Mouse (Mus musculus): Measurements from ENCODE around the gene Smu1.
A peak's percentile ranks its signal among the peaks of the same experiment; 100 is the strongest.

Gene Smu1

DNA sequence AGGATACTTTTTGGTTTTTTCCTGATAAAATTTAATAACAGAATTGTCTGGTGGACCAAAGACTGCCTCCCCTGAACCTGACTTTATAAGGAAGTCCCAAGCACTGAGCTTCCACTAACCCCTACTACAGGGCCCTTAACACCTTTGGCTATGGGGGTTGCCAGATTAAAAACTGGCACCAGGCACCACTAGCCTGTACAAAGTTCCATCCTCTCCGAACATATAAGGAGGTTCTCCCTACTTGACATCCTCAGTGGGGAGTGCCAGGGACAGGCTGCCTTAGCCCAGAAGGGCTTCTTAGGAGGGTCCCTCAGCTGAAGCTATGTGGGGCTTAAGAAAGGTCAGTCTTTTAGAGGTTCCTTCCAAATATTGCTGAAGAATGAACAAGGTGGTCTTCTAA lies 22.4 kb downstream of the Smu1 start:
- no peak for DNase-seq

DNA sequence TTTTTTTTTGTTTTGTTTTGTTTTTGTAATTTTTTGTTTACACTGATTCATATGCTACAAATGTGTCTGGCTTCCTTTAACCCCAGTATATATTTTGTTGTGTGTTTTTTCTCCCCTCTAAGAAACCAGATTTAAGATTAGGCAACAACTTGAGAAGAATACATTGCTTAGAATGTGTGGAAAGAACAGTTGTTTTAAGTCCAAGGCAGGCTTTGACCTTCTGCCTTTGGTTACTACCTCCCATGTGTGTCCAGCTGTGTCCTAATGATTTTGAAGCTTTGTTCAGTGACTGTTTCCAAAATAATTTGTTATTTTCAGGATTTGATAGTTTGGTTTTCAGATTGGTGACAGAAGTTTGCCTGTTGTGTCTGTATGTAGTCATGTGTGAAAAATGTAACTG lies 26.5 kb downstream of the Smu1 start:
- no peak for DNase-seq

DNA sequence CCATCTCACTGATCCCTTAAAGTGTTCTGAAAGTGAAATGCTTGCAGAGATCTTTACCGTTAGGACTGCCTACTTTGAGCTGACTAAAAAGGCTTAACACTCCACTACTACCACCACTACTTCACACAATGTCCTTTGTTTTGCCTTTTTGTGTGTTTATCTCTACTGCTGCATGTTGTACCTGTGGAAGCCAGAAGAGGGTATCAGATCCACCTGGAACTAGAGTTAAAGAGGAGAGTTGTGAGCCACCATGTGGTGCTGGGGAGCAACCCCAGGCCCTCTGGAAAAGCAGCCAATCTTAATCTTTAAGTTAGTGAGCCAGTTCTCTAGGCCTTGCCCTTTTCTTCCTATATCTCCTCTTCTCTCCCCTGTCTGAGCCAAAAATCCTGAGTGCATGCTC lies 30.5 kb downstream of the Smu1 start:
- no peak for DNase-seq

DNA sequence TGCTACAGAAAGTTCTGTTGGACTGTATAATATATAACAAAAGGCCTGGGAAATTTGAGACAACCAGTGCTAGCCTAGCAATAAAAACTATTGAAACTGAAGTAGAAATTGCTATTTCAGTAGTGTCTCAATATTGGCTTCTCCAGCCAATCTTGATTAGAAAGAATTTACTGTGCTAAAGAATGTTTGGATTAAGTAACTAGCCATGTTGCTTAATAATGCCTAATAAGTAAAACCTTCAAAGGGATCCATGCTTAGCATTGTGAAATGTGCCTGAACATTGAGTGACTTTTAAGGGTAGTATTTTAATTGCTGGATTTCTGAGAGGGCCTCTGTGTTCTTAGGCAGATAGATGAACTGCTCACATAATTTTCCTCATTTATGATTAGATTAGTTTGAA lies 32.2 kb downstream of the Smu1 start:
- no peak for DNase-seq

DNA sequence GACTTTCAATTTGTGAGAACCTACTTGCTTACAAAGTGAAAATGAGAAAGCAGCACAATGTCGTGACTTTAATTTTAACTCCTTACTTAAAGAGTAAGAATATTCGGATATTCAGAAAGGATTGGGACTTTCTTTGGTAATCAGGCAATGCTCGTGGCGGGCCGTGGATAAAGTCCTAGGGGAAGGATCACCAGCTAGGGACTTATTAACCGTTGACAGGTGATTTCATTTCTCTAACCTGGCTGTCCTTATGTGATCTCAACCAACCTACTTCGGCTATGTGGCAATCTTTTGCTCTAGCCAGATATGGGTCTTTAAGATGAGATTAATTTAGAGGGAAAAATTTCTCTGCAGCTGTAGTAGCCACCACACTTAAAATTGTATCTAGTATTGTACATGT lies 32.6 kb downstream of the Smu1 start:
- no peak for DNase-seq

DNA sequence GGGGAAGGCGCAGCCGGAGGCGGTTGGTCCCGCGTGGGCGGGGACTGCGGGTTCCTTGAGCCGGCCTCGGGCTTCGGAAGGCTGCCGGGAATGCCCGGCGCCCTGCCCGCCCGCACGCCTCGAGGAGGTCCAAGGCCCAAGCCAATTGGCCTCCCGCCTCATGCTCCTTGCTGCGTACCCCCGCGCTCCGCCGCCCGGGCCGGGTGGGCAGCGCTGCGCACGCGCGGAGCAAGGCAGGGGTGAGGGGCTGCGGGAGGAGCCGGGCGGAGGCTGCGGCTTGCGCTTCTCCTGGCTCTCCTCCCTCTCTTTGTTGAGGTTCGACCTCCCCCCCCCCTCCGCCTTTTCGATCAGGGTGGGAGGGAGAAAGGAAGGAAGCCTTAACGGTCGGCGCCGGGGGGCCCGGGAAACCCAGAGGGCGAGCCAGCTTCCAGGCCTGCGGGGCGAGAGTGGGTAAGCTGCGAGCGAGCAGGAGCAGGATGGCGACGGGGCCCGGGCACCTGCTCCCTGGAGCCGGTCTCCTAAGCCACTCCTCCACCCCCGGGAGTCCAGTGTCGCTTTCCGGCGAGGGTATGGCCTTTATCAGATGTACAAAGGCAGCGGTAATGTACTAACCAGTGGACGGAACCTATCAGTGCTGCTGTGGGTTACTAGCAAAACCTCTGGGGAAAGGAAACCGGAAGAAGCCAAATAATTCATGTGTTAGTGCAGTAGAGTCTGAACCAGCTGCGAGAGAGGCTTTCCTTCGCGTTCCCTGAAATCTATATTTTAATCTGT lies 34.8 kb downstream of the Smu1 start:
- DNase-seq, result no peak

DNA sequence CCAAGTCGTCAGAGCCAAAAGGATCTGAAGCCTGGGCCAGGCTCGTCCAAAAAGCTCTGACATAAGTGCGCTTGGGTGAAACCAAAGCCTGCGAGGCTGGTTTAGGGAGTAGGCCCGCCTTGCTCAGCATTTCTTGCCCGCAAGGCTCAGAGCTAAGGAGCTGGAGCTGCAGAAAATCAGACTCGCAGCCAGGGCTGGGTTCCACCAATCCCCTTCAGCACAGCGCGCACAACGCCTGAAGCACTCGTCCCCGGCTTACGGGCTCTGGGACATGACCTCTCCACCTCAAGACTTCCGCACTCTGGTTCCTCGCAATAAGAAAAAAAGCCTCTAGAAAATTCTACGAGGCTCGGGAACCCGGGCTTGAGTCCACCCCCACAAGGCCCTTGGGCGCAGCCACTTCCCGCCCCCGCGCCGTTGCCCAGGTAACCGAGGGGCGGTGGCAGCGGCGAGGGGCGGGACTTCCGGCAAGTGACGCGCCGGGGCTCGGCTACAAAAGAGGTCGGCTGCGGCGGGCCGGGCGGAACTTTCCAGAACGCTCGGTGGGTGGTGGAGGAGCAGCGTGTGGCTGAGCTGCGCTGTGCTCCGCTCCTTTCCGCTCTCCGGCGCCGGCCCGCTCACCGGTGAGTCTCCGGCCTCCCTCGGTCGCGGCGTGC lies 35.6 kb downstream of the Smu1 start, which contains the start of gene Dnaja1:
Gene Dnaja1 (plus strand): TSS at position 140 of the 656 bp plus-strand sequence.
- DNase-seq, result peak; percentile 95

DNA sequence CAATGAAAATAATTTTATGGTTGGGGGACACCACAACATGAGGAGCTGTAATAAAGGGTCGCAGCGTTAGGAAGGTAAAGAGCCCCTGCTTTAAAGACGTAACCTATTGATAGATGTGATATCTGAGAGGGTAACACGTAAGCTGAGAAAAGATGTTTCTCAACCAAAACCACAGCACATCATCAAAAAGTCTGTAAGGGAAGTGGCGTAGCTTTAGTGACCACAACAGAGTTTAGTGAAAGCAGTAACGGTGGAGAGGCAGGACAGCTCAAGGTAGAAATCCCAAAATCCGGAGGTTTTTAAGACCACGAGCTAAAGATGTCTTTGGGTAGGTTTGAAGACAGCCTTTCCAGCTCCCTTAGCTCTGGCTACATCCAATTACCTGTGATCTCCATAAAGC lies 36.8 kb downstream of the Smu1 start:
- DNase-seq, result peak; percentile 41

DNA sequence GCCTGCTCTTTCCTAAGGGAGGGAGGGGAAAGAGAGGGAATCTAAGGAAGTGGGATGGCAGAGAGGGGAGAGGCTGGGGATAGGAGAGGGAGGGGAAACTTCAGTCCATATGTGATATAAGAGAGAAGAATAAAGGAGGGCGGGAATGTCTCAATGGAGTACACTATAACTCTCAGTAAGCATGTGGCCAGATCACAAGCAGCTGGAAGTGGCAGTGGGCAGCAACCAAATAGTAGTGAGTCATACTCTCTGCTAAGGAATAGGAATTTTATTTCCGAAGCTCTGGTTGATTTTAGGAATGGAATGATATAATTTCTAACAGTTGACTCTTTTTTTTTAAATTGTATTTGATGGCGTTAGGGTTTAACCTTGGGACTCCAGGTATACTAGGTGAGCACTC lies 40.6 kb downstream of the Smu1 start:
- DNase-seq, result no peak

DNA sequence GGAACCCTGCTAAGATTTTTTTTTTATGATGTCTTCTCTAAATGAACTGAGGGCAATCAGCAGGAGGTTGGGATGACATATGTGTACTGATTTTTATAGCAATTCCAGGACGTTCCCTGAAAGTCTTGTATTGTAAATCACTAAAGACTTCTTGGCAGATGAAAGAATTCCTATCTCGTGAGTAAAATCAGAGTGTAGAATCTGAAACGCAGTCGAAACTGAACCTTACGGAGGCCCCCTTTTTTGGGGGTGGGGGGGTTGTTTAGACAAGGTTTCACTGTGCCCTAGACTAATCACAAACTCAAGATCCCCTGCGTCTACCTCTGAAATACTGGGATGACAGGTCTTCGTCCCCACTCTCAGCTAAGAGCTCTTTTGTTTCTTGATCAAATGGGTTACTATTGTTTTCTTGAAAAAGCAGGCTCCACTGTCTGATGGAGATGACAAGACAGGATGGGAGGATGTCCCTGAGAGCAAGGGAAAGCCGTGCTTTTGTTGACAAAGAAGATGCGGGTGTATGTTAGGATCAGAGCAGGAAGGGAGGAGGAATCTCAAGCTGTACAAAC lies 53.9 kb downstream of the Smu1 start:
- peak; percentile 65 for DNase-seq

DNA sequence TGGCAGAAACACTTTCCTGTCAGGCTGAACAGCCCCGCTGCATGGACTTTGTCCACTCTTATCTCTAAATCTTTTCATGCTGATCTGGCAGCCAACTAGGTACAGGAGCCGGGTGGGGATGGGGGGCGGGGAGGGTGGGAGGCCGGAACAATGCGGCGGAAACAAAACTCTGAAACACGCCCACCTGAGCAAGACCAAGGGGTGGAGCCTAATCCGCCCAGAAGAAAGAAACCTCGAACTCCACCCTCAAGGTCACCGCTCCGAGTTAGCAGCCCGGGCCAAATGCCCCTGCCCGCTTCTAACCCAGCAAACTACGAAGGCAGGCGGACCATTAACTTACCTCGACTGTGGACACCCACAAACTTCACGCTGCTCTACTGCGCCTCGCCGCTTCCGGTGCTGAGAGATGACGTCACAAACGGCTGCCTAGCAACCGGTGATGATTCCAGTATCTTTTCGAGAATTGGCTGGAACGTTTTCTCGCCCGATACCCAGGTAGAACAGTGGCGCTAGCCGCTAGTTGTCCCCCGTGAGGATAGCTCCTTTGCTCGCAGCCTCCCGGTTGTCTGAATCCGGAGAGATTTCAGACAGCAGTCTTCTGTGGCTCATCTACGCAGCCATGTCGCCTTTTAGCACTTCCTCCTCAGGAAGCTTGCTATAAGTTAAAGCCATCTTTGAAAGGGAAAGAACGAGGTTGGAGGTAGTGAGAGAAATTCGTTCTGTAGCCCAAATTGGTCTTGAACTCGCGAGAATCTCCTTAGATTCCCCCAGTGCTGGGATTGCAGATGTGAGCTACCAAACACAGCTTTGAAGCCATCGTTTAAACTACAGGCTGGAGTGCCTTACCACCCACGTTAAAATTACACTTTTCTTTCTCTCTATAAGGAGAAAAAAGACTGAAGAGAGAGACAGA lies 54.7 kb downstream of the Smu1 start, which contains the start of gene Aptx:
Gene Aptx (minus strand): TSS at position 398 of the 913 bp plus-strand sequence.
- peak; percentile 98 for DNase-seq

DNA sequence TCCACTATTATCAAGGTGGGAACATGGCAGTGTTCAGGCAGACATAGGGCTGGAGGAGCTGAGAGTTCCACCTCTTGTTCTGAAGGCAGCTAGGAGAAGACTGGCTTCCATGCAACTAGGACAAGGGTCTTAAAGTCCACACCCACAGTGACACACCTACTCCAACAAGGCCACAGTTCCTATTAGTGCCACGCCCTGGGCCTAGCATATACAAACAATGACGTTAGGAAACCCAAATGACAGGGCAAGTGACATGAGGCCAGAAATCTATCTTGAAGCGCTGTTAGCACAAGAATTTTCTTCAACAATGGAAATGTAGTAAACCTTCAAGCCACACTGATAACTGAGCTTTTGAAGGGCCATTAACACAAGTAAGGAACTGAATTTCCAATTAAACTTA lies 55.9 kb downstream of the Smu1 start:
- peak; percentile 41 for DNase-seq

DNA sequence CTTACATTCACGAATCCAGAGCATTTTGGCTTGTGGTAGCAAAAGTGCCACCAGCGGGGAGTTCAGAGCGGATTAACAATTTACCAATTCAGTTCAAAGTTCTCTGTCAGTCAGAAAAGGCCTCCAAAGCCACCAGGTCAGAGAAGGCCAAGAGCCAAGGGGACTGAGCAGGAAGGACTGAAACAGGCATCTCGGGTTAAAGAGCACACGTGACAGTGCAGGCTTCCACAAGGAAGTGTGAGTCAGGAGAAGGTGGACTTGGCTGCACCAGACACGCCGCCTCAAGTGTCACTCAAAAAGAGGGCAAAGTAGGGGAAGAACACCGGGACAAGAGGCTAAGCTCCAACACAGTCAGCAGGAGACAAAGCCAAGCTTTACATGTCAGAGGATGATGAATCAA lies 57.5 kb downstream of the Smu1 start:
- DNase-seq, result no peak

DNA sequence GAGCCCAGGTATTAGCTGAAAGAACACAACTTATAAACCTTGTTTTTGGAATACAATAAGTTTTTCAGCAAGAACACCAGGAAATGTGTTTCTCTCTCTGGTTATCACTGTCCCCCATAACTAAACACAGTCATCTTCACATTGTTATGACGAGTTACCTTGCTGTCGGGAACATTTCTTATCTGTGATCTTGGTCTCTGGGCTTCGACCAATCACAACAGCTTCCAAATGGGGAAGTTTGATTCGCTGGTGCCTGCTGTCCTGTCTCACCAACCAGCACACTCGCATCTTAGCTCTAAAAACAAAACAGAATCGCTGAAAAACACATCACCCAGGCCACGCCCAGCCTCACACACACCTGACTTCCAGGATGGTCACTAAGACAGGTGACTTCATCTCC lies 60.7 kb downstream of the Smu1 start:
- no peak for DNase-seq

DNA sequence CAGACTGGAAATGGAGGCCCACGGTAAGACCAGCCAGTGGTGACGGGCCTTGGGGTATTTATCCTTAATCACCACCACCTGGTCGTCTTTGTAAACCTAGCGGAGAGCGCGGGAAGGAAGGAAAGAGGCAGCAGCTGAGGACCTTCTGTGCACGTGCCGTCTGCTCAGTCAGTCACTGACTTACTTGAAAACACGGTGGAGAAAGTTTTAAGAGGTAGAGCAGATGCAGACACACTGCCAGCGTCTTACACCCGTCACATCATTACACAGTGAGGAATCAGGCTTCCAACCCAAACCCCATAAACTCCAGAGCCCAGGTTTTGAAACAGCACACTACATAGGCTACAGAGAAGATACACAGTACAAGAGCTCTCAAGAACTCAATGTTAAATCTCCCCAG lies 66.6 kb downstream of the Smu1 start:
- no peak for DNase-seq

Data from cerebellum, adult 9-10 months (tissue).